Mouse (Mus musculus): ENCODE measurements at regions not wholly inside any gene's neighbourhood (a gene's known extent, or its start where the extent isn't known, plus 50 kb on each side); places are given as distances from the start of the nearest gene placed in this dataset.

DNA sequence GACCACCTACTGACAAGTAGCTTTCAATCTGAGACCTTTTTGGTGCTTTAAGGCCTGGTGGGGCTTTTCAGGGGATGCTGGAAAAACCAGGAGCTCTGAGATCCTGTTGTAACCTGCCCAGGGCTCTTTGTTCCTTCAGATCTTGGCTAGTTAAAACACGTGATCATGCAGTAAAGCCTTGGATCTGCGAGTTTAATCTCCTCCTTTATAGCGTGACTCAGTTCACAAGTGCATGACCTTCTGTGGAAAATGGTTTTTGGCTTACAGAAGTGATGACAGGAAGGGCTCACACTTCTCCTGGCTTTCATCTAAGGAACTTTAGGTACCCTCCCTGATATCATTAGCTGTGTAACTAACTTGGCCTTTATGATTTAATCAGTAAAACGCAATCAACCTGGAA lies 343.1 kb upstream of the Pitrm1 start:
- TF ChIP-seq CTCF (IDR thresholded peaks at IDR 0.05; ENCODE audit: low read depth) = no peak
- no peak for TF ChIP-seq EP300 (IDR thresholded peaks at IDR 0.05; ENCODE audit: low read depth)

Measured in liver, embryonic 14.5 days (tissue).